Mouse (Mus musculus) retina, postnatal 7 days (tissue): Measurements from ENCODE around the gene Ergic1.

ENCODE experiments used
- DNase-seq: peaks from one replicate; pipeline ENCODE4 v3.0.0-alpha.2; 2012; ENCODE audit warnings: low read depth, low spot score

The Ergic1 gene

DNA sequence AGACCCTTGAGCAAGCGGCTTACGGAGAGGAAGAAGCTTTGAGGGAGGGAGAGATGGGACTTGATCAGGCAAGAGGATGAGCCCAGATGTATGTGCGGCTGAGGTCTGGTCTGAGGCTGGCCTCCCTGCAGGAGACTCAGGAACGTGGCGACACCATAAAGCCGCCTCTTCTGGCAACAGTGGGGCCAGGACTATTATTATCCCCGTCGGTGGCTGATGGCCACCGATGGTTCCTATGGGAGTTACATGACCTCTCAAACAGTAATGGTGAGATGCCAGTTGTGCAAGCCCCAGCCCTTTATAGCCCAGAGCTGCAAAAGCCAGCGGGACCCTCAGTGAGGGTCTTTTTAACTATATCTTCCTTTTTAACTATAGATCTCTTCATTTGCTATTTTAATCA, 63.7 kb downstream of the Ergic1 start:
- no peak for DNase-seq

DNA sequence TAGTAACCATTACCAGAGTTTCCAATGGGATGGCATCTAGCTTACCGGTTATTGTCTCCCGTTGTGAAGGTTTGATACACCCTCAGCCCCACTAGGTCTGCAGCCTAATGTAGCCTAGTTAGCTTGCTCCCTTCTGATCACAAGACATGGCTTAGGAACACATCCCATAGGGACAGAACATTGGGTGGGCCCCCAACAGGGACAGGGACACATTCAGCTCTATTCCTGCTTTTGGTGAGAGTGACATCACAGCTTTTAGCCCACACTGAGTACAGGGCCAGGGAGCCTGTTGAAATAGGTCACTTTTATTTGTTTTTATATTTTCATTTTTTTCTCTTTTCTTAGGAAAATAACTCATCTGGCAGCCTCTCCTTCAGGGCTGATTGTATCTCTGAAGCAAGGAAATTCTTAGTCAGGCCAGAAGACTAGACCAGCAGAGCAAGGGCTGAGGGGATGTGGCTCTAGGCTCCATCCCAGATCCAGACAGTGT, 64.3 kb downstream of the Ergic1 start:
- DNase-seq = no peak

DNA sequence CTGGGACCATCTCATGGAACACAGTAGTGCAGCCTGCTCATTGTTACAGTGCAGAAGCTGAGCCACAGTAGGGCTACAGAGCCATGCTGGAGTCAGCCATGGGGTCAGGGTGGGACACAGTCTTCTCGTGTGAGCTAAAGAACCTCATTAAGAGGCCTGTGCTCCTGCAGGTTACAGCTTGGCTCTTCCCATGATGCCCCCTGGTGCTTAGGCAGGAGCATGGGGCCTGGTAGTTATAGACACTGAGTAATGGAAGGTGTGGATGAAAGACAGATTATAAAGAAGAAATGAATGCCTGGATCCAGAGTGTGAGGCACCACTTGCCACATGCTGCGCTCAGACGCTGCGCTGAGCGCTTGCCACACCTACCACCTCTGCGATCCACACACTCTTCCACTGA, 67.2 kb downstream of the Ergic1 start:
- no peak for DNase-seq

DNA sequence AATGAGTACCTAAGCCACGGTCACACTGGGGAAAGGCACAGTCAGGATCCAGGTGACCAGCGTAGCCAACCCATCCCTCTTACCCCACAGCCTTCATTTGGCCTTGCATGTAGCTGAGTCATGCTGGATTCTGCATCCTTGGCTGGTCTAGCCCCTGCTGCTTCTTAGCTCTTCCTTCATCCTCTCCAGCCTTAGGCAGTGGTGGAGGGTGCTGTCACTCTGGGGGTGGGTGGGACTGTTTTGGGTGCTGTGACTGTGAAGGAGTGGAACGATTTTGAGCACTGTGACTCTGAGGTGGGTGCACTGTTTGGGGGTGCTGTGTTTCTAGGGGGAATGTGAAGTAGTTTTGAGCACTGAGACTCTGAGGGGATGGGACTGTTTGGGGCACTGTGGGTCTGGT, 67.6 kb downstream of the Ergic1 start:
- DNase-seq = no peak

DNA sequence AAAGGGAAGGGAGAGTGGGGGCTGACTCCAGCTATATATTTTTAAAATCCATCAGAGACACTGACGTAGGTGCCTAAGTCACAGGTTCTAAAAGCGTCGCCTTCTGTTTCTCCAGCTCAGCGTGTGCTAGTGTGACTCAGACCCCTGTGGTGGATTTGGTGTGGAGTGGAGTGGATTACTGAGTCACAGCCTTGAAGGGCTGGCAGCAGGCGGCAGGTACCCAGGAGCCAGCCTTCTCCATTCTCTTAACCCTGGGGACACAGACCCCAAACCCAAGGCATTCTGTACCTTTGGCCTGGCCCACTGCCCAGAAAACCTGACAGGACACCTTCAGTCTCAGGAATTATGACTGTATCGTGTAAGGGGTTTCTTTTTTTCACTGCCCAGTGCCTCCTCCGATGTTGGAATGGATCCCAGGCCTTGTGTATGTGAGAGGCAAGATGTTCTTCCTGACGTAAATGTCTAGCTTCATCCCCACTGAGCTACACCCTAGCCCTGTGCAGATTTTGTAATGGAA, 70.6 kb downstream of the Ergic1 start:
- no peak for DNase-seq

DNA sequence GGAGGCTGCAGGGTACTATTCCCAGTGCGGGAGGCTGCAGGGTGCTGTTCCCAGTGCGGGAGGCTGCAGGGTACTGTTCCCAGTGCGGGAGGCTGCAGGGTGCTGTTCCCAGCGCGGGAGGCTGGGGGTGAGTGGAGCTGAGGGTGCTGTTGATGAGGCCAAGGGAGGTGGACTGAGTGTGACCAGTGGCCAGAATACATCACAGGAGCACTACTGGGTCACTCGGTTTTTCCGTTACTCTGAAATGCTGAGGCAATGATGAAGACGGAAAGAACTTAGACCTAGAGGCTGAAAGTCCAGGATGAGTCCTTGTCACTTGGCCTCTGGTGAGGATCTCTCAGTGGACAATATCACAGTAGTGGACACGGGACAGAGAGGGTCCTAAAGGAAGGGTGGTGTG, 71.9 kb downstream of the Ergic1 start:
- no peak for DNase-seq

DNA sequence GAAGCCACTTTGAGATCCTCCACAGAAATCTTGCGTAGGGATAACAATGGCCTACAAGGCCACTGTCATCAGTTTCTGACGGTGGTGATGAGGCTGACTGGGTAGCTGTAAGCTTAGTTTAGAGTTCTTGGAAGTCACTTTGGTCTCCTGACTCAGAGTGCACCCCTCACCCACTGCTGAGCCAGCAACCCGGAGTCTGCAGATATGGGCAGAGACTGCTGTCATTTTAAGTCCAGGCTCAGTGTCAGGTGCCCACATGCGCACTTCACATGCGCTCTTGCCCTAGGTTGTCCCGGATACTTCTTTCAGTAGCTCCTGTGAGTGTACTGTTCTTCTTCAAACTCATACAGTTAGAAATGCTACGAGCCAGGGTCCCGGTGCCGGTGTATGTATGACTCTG, 72.6 kb downstream of the Ergic1 start:
- DNase-seq = no peak

DNA sequence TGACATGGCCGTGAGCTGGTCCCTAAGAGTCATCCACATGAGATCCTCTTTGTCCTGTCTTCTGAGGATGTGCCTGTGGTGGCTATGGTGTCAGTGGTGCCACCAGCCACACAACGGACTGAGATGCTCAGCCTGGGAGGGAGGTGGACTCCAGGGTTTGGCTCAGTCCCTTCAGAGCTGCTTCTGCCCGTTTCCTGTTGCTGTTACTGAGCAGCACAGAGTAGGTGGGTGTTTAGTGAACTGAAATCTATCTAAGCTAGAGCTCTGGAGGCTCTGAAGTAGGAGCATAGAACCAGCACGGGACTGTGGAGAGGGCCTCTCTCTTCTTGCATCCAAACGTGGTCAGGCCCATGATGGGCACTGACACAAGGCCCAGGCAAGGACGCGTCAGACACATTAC, 73.2 kb downstream of the Ergic1 start:
- no peak for DNase-seq

DNA sequence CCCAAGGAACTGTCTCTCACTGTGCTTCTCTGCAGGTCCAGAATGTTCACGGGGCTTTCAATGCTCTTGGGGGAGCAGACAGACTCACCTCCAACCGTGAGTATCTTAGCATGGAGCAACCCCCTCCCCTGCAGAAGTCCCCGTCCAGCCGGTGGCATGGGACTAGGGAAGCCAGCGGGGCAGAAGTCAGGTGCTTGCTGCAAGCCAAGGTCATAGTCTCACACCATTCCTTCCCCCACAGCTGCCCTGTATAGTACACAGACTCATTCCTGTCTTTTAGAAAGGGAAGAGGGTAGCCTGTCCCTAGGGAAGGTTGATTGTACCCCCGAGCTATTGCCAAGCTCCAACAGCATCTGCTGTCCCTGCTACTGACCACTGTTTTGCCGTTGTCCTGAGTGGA, 74.7 kb downstream of the Ergic1 start:
- DNase-seq = no peak

DNA sequence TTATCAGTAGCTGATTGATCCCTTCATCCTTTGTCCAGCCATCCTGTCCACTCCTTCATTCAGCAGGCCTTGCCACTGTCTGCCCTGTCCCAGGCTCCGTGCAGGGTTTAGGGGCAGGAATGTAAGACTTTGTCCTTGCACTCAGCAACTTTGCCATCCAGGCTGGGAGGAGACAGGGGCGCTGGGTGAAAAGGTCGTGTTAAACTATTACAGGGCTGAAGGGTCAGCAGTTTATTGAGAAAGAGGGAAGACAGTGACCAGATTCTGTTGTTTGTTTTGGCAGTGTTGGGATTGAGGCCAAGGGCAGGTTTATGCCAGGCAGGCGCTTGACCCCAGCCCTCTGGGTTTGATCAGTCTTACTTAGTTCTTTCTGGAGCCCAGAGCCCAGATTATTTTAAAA, 76.6 kb downstream of the Ergic1 start:
- DNase-seq = no peak

DNA sequence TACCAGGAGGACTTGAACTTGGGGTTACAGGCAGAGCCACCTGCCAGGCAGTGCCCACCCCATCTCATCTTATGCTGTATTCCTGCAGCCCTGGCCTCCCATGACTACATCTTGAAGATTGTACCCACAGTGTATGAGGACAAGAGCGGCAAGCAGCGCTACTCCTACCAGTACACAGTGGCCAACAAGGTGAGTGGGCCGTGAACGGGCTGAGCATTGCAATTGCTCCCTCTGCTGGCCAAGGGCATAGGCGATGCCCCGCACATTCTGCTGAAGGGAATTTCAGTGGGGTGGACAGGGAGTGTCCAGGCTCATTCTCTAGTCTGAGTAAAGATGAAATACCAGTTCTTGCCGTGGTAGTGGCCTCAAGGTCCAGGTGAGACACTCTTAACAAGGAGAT, 77.4 kb downstream of the Ergic1 start:
- DNase-seq = peak; percentile 60

DNA sequence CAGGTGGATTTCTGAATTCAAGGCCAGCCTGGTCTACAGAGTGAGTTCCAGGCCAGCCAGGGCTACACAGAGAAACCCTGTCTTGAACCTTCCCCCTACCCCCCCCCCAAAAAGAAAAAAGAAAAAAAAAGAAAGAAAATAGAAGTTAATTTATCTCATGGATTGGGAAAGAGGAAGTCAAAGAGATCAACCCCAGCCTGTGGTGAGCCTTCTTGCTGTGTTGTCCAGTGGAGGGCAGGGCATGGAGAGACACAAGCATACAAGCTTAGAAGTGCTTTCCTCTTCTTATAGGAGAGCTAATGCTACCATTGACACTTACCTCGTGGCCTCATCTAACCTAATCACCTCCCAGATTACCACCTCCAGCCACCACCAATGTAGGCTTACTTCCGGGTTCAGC, 78.5 kb downstream of the Ergic1 start:
- no peak for DNase-seq

DNA sequence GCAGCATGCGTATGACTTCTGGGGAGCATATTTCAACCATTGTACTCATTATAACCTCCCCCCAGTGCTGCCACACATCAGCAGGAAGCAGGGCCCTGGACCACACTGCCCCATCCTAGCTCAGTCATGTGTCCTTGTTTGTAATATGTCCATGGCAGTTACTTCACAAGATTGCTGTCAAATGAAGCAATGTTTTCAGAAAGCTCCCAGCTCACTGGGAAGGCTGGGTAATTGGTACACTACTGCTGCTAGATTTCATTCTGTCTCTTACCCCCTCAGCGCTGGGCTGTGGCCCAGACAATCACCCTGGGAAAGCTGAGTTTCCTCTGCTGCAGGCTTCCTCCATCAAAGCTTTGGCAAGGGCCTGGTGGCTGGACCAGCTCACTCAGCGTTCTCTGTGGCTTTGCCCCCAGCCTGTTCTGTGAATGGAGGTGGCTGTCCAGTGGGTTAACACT, 79.0 kb downstream of the Ergic1 start:
- DNase-seq = no peak

DNA sequence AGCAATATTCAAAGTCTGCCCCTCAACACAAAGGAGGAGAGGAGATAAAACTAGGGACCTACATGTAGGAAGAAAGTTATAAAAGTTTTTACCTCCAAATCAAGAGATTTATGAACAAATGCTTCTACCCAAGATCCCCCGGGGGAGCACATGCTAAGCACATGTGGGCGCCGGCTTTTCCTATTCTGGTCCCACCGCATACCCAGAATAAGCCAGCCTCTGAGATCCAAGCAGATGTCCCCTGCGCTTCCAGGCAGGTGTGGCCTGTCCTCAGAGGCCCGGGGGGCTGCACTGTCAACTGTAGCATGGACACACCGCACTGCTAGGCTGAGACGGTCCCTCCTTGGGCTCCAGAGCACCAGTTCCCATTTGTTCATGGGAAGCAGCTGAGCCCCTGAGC, 82.2 kb downstream of the Ergic1 start:
- no peak for DNase-seq

DNA sequence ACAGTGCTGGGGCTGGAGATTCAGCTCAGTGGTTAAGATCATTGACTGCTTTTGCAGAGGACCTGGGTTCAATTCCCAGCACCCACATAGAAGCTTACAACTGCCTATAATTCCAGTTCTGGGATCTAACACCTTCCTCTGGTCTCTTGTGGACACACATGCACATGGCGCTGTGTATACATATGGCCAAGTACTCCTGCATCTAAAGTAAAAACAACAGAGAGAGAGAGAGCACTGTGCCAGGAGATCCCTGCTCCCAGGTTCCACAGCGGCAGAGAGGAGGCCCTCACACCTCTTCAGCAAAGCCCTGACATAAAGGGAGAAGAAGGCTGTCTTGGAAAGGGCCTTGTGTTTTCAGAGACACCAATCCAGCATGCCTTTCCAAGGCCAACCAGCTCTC, 82.7 kb downstream of the Ergic1 start:
- DNase-seq = no peak

DNA sequence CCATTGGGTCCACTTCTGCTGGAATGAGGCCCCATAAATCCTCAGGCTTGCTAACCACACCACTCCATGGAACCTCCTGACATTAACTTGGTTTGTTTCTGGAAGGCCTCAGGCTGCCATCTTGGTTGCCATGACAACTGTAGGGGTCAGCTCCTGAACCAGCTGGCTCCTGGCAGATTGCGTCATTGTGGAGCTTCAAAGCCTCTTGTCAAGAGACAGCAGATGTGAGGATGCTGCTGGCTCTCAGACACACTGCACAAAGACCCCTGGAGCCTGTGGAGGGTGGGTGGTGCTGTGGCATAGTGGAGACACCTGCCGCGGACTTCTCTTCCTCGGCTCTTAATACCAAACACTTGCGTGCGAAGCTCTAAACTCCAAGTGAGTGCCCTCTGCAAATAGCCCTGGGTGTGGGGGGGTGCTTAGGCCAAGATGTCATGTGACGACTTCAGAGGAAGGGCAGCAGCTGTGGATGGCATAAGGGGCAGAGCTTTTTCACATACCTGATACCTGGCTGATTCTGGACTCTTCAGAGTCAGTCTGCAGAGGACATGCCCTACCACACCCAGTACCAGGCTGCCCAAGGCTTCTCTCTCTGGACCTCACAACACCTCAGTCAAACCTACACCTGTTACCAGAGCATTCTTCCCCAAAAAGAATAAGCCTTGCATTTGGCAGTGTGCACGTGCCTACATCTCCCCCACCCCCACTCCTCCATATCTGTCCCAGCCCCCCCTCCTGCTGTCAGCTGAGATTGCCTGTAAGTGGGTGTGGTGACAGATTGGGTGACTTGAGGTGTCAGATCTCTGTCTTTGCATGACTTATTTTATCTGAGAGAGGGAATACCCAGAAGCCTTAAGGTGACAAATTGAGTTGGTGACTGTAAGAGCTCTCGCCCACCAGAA, 83.5 kb downstream of the Ergic1 start:
- DNase-seq = peak; percentile 24

DNA sequence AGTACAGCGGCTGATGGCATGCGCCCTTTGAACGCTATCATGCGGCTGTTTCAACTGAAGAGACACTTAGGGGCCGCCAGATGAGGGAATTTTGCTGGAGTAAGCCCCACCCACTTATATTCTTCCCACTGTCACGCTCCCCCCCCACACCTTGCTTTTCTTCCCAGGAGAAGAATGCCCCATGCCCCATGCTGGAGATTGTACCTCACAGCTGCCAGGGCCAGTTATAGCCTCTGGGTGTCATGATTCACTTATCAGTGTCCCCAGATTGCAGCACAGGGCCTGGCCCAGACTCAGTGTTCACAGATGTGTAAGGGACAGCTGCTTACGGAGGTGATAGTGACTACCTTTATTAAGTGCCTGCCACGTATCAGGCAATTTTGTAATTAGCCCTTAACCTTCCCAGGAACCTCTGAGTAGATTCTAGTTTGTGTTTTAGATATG, 84.1 kb downstream of the Ergic1 start:
- DNase-seq = no peak

DNA sequence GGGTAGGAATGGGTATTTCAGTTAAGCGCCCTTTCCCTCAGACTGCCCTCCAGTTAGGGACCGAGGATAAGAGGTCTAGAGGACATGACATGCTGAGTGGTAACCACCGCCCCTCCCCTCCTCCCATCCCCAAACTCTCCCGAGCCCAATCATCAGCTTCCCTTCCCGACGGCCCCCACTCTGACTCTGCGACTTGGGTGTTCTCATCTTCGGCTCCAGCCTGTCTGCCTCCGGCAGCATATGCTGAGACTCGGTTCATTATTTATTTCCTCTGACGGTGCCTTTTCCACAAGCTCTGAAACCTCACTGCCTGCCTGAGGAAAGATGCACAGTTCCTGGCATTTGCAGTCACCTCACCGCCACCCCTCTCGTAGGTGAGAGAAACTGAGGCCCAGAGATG, 86.0 kb downstream of the Ergic1 start:
- no peak for DNase-seq

DNA sequence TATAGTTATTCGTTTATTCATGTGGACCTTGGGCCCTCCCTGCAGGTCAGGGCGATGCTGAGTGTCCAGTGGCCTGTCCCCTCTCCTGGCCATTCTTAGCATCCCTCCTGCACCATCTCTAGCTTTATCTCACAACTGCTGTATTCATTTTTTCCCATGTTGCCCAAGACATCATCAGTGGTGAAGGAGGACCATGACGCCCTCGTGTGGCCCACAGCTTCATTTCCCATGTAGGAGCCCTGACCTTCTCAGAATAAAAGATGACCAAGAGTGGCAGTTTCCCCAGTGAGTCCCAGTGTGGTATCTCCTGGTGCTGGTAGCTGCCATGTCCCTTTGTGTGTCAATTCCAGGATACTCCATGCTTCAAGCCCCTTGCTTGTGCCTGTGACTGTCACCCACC, 88.3 kb downstream of the Ergic1 start:
- no peak for DNase-seq

DNA sequence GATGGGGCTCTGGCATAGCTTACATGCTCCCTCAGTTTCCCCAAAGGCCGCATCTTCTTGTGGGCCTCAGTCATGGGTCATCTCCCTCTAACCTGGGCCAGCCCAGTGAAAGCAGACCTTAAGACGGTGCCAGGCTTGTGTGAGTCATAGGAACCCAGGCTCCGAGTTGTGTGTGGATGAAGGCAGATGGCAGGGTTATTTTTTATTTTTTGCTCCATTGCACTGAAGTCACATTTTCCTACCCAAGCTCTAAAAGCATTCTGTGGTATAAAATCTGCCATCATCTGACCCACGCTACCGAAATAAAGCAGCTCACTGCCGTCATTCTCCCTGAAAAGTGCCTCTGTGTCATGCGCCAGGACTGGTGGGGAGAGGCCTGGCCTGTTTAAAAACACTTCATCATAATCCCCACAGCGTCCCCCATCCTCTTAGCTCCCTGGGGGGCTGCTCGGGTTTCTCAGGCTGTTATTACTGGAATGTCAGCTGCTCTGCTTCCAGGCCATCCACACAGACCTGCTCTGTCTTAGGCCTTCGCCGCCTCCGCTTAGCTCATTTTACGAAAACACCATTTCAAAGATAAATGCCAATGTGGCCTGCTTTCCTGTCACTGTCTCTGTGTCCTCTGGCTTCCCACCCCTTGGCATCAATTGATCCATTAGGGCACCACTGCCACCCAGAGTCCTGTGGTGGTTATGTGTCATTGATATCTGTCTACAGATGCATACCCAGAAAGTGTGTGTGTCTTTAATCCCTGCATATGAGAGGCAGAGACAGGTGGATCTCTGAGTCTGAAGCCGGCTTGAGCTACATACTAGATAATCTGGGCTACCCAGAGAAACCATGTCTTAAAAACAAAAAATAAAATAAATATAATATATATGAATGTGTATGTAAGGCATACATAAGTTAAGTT, 89.4 kb downstream of the Ergic1 start:
- no peak for DNase-seq

DNA sequence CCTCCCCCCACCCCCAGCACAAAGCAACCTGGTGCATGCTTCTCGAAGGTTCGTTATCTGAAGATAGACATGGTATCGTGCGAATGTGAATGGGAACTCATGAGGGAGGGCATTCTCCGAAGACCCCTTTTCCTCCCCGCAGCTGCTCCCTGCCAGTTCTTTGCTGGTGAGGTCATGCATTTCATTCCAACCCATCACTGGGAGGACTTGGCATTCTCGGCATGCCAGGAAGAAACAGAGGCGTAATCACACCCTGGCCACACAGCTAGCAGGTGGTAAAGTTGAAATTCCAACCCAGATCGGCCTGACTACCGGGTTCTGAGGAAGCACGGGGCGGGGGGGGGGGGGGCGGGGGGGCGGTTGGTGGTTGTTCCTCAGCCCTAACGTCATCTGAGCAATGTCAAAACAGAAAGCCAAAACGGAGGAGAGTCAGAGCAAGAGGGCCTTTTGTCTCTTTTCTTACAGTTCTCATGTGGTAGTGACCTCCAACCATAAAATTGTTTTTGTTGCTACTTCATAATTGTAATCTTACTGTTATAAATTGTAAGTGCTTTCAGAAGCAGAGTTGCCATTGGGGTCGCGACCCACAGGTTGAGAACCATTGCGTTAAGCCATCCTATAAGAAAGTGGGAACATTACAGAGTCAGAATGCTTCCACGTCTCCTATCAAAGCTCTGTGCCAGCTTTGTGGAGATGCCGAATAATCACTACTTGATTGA, 97.7 kb downstream of the Ergic1 start:
- DNase-seq = no peak

DNA sequence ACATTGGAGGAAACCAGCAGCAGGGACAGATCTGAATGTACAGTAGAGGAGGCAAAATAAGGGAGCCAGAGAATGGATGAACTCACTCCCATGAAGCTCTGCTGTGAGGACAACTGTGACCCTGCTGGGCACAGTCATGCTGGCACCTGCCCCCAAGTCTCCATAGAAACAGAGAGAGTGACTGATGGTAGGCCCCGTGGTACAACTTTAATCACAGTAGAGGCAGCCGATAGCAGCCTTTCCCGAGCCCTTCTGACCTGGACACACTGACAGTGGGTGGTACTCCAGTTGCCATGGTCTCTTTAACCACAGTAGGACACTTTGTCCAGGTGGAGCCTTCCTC, 98.3 kb downstream of the Ergic1 start:
- DNase-seq = no peak
